Mouse (Mus musculus) stomach, postnatal 0 days (tissue): Measurements from ENCODE around the gene Tmc3. TPM values are rescaled to one million over a fixed set of nuclear protein-coding genes. Genes with fewer than 3 reads are reported as not detected.

Experiments
- ATAC-seq: fragments of 200-750 bp; cut with Nextera tagmentation; 2 replicates; pipeline ENCODE4 v1.8.0; 2017; ENCODE audit not compliant: low FRiP score, low TSS enrichment
- DNase-seq: peaks from one replicate; pipeline ENCODE4 v3.0.0-alpha.2; 2016; ENCODE audit warnings: low spot score
- H3K27ac ChIP-seq: fragments of 300-500 bp; sonication (generic); replicated peaks from 2 replicates; pipeline ENCODE4 v1.5.1; 2014; ENCODE audit warnings: mild to moderate bottlenecking, control low read depth
- H3K27me3 ChIP-seq: fragments of 300-500 bp; sonication (generic); 2 replicates; pipeline ENCODE4 v1.6.1; 2014; ENCODE audit warnings: low read length; ENCODE audit not compliant: control insufficient read depth, insufficient read depth
- H3K36me3 ChIP-seq: fragments of 300-500 bp; sonication (generic); 2 replicates; pipeline ENCODE4 v1.6.1; 2014; ENCODE audit warnings: low read length, mixed read lengths; ENCODE audit not compliant: control insufficient read depth, insufficient read depth
- H3K4me1 ChIP-seq: fragments of 300-500 bp; sonication (generic); replicated peaks from 2 replicates; pipeline ENCODE4 v1.6.1; 2014; ENCODE audit warnings: antibody characterized with exemption; ENCODE audit not compliant: control insufficient read depth, insufficient read depth
- H3K4me2 ChIP-seq: fragments of 300-500 bp; sonication (generic); replicated peaks from 2 replicates; pipeline ENCODE4 v1.6.1; 2014; ENCODE audit warnings: low read depth, mild to moderate bottlenecking, control low read depth, moderate library complexity
- H3K4me3 ChIP-seq: fragments of 300-500 bp; sonication (generic); 2 replicates; pipeline ENCODE4 v1.5.1; 2014; ENCODE audit warnings: low read depth, low read length, control low read depth
- H3K9ac ChIP-seq: fragments of 300-500 bp; sonication (generic); 2 replicates; pipeline ENCODE4 v1.6.1; 2014; ENCODE audit warnings: mild to moderate bottlenecking, low read length, control low read depth, mixed read lengths
- H3K9me3 ChIP-seq: fragments of 300-500 bp; sonication (generic); 2 replicates; pipeline ENCODE4 v1.6.1; 2016; ENCODE audit warnings: low read length; ENCODE audit not compliant: control insufficient read depth
- CTCF ChIP-seq: IDR thresholded peaks from 2 replicates; pipeline ENCODE4 v1.5.1; 2016; ENCODE audit warnings: antibody characterized with exemption, low read depth, mild to moderate bottlenecking, moderate library complexity
- EP300 ChIP-seq: optimal IDR thresholded peaks from 2 replicates; pipeline ENCODE3; 2016; ENCODE audit warnings: antibody characterized with exemption
- WGBS: fragments of 180-500 bp; shearing (Covaris S2); extraction: QIAGEN DNeasy Blood & Tissue Kit; methylation state at CpG from one replicate; pipeline ENCODE4 v1.1.7; 2014; 5-methylcytosine and 5-hydroxymethylcytosine counted together
- polyA plus RNA-seq: library from polyadenylated mRNA; unstranded; fragments of >200 nt; fragmentation: Nextera tagmentation; extraction: Ambion mirVana; gene quantifications from 2 replicates; pipeline ENCODE4 v1.2.1, GENCODE M21; 2015

Gene Tmc3
- polyA plus RNA-seq, 1 experiment from 2014 or later = 1.1 TPM

GRCm38 (mm10) chr7:83644761-83645160 lies 60.0 kb downstream of the Tmc3 start:
- Histone ChIP-seq H3K9ac (no peak overlapping the region), H3K4me1 (no peaks in the 10 kb centered on the region), H3K27ac (no peak overlapping the region), H3K9me3 (no peaks in the 10 kb centered on the region), H3K4me2 (no peak overlapping the region), H3K27me3 (no peaks in the 10 kb centered on the region), H3K36me3 (peaks cover 4% of the 10 kb centered on the region; the same call in 1 of the 2 replicates), H3K4me3 (no peak overlapping the region)
- 84% methylated on average over 2 of the region's 2 CpGs for WGBS
- no peak for TF ChIP-seq CTCF
- TF ChIP-seq EP300 = no peak
- no peak for ATAC-seq
- DNase-seq = no peak

GRCm38 (mm10) chr7:83645476-83645875 lies 60.7 kb downstream of the Tmc3 start:
- H3K36me3 ChIP-seq = peaks cover 4% of the 10 kb centered on the region; the same call in 1 of the 2 replicates
- no peaks in the 10 kb centered on the region for H3K9me3 ChIP-seq
- H3K27ac ChIP-seq = no peak overlapping the region
- ATAC-seq = no peak
- DNase-seq = no peak
- no peak overlapping the region for H3K9ac ChIP-seq
- TF ChIP-seq EP300 (no peak), CTCF (no peak)
- no peak overlapping the region for H3K4me2 ChIP-seq
- WGBS = 80% methylated on average over 5 of the region's 5 CpGs
- no peaks in the 10 kb centered on the region for H3K4me1 ChIP-seq
- H3K27me3 ChIP-seq = no peaks in the 10 kb centered on the region
- H3K4me3 ChIP-seq = no peak overlapping the region

GRCm38 (mm10) chr7:83648807-83649206 lies 64.1 kb downstream of the Tmc3 start:
- no peaks in the 10 kb centered on the region for H3K9me3 ChIP-seq
- H3K27me3 ChIP-seq = no peaks in the 10 kb centered on the region
- H3K9ac ChIP-seq = no peak overlapping the region
- H3K4me2 ChIP-seq = no peak overlapping the region
- ATAC-seq = peak; percentile 21; the same call in 1 of the 2 replicates
- 31% methylated on average over 7 of the region's 7 CpGs for WGBS
- no peak overlapping the region for H3K4me3 ChIP-seq
- H3K27ac ChIP-seq = no peak overlapping the region; the same call in 1 of the 2 replicates
- no peaks in the 10 kb centered on the region for H3K36me3 ChIP-seq
- DNase-seq = no peak
- no peaks in the 10 kb centered on the region for H3K4me1 ChIP-seq
- TF ChIP-seq CTCF (no peak), EP300 (no peak)

GRCm38 (mm10) chr7:83650638-83651037 lies 65.9 kb downstream of the Tmc3 start:
- Histone ChIP-seq H3K9me3 (no peaks in the 10 kb centered on the region), H3K27me3 (no peaks in the 10 kb centered on the region), H3K4me3 (no peak overlapping the region), H3K9ac (no peak overlapping the region), H3K4me2 (no peak overlapping the region), H3K27ac (no peak overlapping the region), H3K4me1 (no peaks in the 10 kb centered on the region), H3K36me3 (no peaks in the 10 kb centered on the region)
- no peak for DNase-seq
- ATAC-seq = no peak
- 84% methylated on average over 5 of the region's 5 CpGs for WGBS
- TF ChIP-seq EP300 = no peak
- no peak for TF ChIP-seq CTCF

- no peak for TF ChIP-seq EP300
- TF ChIP-seq CTCF = peak; percentile 15; the same call in 1 of the 2 replicates
- Histone ChIP-seq H3K4me1 (no peaks in the 10 kb centered on the region), H3K4me2 (no peak overlapping the region), H3K27ac (no peak overlapping the region), H3K9ac (no peak overlapping the region), H3K36me3 (no peaks in the 10 kb centered on the region), H3K9me3 (no peaks in the 10 kb centered on the region), H3K27me3 (no peaks in the 10 kb centered on the region), H3K4me3 (no peak overlapping the region)
- 83% methylated on average over 5 of the region's 5 CpGs for WGBS
- DNase-seq (no peak), ATAC-seq (no peak)
Measured at GRCm38 (mm10) chr7:83652498-83652897, 67.8 kb downstream of the Tmc3 start.

- peak overlapping the region; percentile 56; the same call in 1 of the 2 replicates for H3K27ac ChIP-seq
- no peaks in the 10 kb centered on the region for H3K4me1 ChIP-seq
- DNase-seq = no peak
- no peak overlapping the region for H3K9ac ChIP-seq
- ATAC-seq = peak; percentile 40; the same call in 1 of the 2 replicates
- no peaks in the 10 kb centered on the region for H3K27me3 ChIP-seq
- H3K4me2 ChIP-seq = no peak overlapping the region
- TF ChIP-seq EP300 = no peak
- TF ChIP-seq CTCF = no peak
- H3K9me3 ChIP-seq = no peaks in the 10 kb centered on the region
- 74% methylated on average over 2 of the region's 2 CpGs for WGBS
- no peak overlapping the region for H3K4me3 ChIP-seq
- H3K36me3 ChIP-seq = no peaks in the 10 kb centered on the region
Measured at GRCm38 (mm10) chr7:83653605-83654051, 68.9 kb downstream of the Tmc3 start.
